Mouse (Mus musculus) forebrain, embryonic 11.5 days (tissue): Measurements from ENCODE around the gene Cnot9. TPM values are rescaled to one million over a fixed set of nuclear protein-coding genes. Genes with fewer than 3 reads are reported as not detected.

Experiments used
- ATAC-seq: fragments of 200-750 bp; cut with Nextera tagmentation; replicated peaks from 2 replicates; pipeline ENCODE4 v1.8.0; 2017; ENCODE audit warnings: moderate TSS enrichment; ENCODE audit not compliant: low FRiP score
- DNase-seq: peaks from one replicate; pipeline ENCODE4 v3.0.0-alpha.2; 2017; ENCODE audit warnings: low spot score
- H3K27ac ChIP-seq: fragments of 300-500 bp; sonication (generic); 2 replicates; pipeline ENCODE4 v1.5.1; 2014; ENCODE audit warnings: low read depth, low read length
- H3K27me3 ChIP-seq: fragments of 300-500 bp; sonication (generic); 2 replicates; pipeline ENCODE4 v1.6.1; 2014; ENCODE audit warnings: mild to moderate bottlenecking, low read length, mixed read lengths; ENCODE audit not compliant: control insufficient read depth, insufficient read depth
- H3K36me3 ChIP-seq: fragments of 300-500 bp; sonication (generic); 2 replicates; pipeline ENCODE4 v1.6.1; 2014; ENCODE audit warnings: mild to moderate bottlenecking, low read length, moderate library complexity, mixed read lengths; ENCODE audit not compliant: control insufficient read depth, insufficient read depth
- H3K4me1 ChIP-seq: fragments of 300-500 bp; sonication (generic); replicated peaks from 2 replicates; pipeline ENCODE4 v1.6.1; 2014; ENCODE audit warnings: low read length, mixed read lengths; ENCODE audit not compliant: control insufficient read depth, insufficient read depth
- H3K4me2 ChIP-seq: fragments of 300-500 bp; sonication (generic); 2 replicates; pipeline ENCODE4 v1.6.1; 2014; ENCODE audit warnings: low read depth, mild to moderate bottlenecking, low read length, moderate library complexity, mixed read lengths; ENCODE audit not compliant: severe bottlenecking
- H3K4me3 ChIP-seq: fragments of 300-500 bp; sonication (generic); 2 replicates; pipeline ENCODE4 v1.5.1; 2014; ENCODE audit warnings: low read depth, low read length
- H3K9ac ChIP-seq: fragments of 300-500 bp; sonication (generic); 2 replicates; pipeline ENCODE4 v1.6.1; 2014; ENCODE audit warnings: low read length
- H3K9me3 ChIP-seq: fragments of 300-500 bp; sonication (generic); 2 replicates; pipeline ENCODE4 v1.6.1; 2016; ENCODE audit warnings: low read length, mixed read lengths; ENCODE audit not compliant: control insufficient read depth
- WGBS: fragments of 180-500 bp; shearing (Covaris S2); extraction: QIAGEN DNeasy Blood & Tissue Kit; methylation state at CpG from one replicate; pipeline ENCODE4 v1.1.7; 2014; 5-methylcytosine and 5-hydroxymethylcytosine counted together
- polyA plus RNA-seq: library from polyadenylated mRNA; unstranded; fragments of >200 nt; fragmentation: Nextera tagmentation; extraction: Ambion mirVana; gene quantifications from 2 replicates; pipeline ENCODE4 v1.2.1, GENCODE M21; 2014

Cnot9 gene
- polyA plus RNA-seq, 1 experiment from 2014 or later, result 99.2 TPM

GRCm38 (mm10) chr1:74569739-74570719 lies 64.2 kb downstream of the Cnot9 start:
- peaks cover 19% of the 10 kb centered on the region for H3K36me3 ChIP-seq

More at GRCm38 (mm10) chr1:74569739-74570719, 64.2 kb downstream of the Cnot9 start:
- Histone ChIP-seq H3K9me3 (no peaks in the 10 kb centered on the region), H3K4me3 (no peak overlapping the region), H3K27ac (no peak overlapping the region), H3K4me1 (no peaks in the 10 kb centered on the region), H3K27me3 (no peaks in the 10 kb centered on the region), H3K9ac (no peak overlapping the region), H3K4me2 (no peak overlapping the region)
- ATAC-seq (no peak), DNase-seq (no peak)
- 94% methylated on average over 29 of the region's 29 CpGs for WGBS

Other genes starting within 250 kb of the Cnot9 start
- not detected in 2 replicates for gene Gpbar1, start 227.5 kb upstream of the Cnot9 start, polyA plus RNA-seq
- 185 and 205 TPM in 2 replicates for gene Aamp, start 221.3 kb upstream of the Cnot9 start, polyA plus RNA-seq
- gene Pnkd, start 221.1 kb upstream of the Cnot9 start, polyA plus RNA-seq, result 95.3 and 98.4 TPM in 2 replicates
- gene Tmbim1, start 200.4 kb upstream of the Cnot9 start, polyA plus RNA-seq, result 6.9 and 8.2 TPM in 2 replicates
- gene Catip, start 143.9 kb upstream of the Cnot9 start, polyA plus RNA-seq, result 0.52 TPM in 1 of 2 replicates, not detected in the other
- gene Slc11a1, start 130.9 kb upstream of the Cnot9 start, polyA plus RNA-seq, result 1.0 and 1.9 TPM in 2 replicates
- gene Ctdsp1, start 114.5 kb upstream of the Cnot9 start, polyA plus RNA-seq, result 45.7 and 46.9 TPM in 2 replicates
- 0.13 and 0.21 TPM in 2 replicates for gene Vil1, start 96.7 kb upstream of the Cnot9 start, polyA plus RNA-seq
- 0.41 and 0.75 TPM in 2 replicates for gene Plcd4, start 36.8 kb downstream of the Cnot9 start, polyA plus RNA-seq
- 50.2 and 54.2 TPM in 2 replicates for gene Usp37, start 38.2 kb downstream of the Cnot9 start, polyA plus RNA-seq
- gene Zfp142, start 82.2 kb downstream of the Cnot9 start, polyA plus RNA-seq, result 13.0 and 13.1 TPM in 2 replicates
- gene Bcs1l, start 82.2 kb downstream of the Cnot9 start, polyA plus RNA-seq, result 16.0 and 21.1 TPM in 2 replicates
- gene Rnf25, start 95.3 kb downstream of the Cnot9 start, polyA plus RNA-seq, result 6.3 and 8.7 TPM in 2 replicates
- 18.0 and 19.5 TPM in 2 replicates for gene Stk36, start 95.4 kb downstream of the Cnot9 start, polyA plus RNA-seq
- 54.8 and 68.5 TPM in 2 replicates for gene Ttll4, start 155.7 kb downstream of the Cnot9 start, polyA plus RNA-seq
- 5.8 and 6.7 TPM in 2 replicates for gene Cyp27a1, start 207.5 kb downstream of the Cnot9 start, polyA plus RNA-seq
- 0.39 TPM in 1 of 2 replicates, not detected in the other for gene Prkag3, start 243.2 kb downstream of the Cnot9 start, polyA plus RNA-seq